Mouse (Mus musculus) embryonic fibroblast, embryonic 13.5 days (primary cell): ENCODE measurements around the gene Abca4. TPM values are rescaled to one million over a fixed set of nuclear protein-coding genes. Genes with fewer than 3 reads are reported as not detected.
"Not testable (repeated sequence)": the region's sequence is repeated elsewhere in the genome, so short reads cannot be mapped to it uniquely, and the experiment has no call there.

Experiments
- H3K27ac ChIP-seq: 2 replicates; pipeline ENCODE4 v1.5.1; 2012; ENCODE audit warnings: low read length, control low read depth, inconsistent platforms; ENCODE audit not compliant: insufficient read depth
- H3K4me1 ChIP-seq: 2 replicates; pipeline ENCODE4 v1.6.1; 2011; ENCODE audit warnings: low read length; ENCODE audit not compliant: control insufficient read depth, insufficient read depth
- H3K4me3 ChIP-seq: 2 replicates; pipeline ENCODE4 v1.5.1; 2011; ENCODE audit warnings: mild to moderate bottlenecking, control low read depth, low read length; ENCODE audit not compliant: insufficient read depth
- CTCF ChIP-seq: IDR thresholded peaks from 2 replicates; pipeline ENCODE4 v1.5.1; 2011; ENCODE audit warnings: mild to moderate bottlenecking, control low read depth, low read length, moderate library complexity, borderline replicate concordance; ENCODE audit not compliant: insufficient read depth
- POLR2A ChIP-seq: IDR thresholded peaks from 2 replicates; pipeline ENCODE4 v1.6.1; 2011; ENCODE audit warnings: low read depth, mild to moderate bottlenecking, control low read depth, low read length, moderate library complexity
- polyA plus RNA-seq: library from polyadenylated mRNA; stranded (reverse); fragments of >200 nt; gene quantifications from 2 replicates; pipeline ENCODE4 v1.2.4, GENCODE M21; 2011; ENCODE audit warnings: low read depth; ENCODE audit not compliant: missing spikeins, insufficient read length

The Abca4 gene
- polyA plus RNA-seq, 1 experiment = 0.68 TPM

- Histone ChIP-seq H3K27ac (no peak overlapping the region), H3K4me1 (no peaks in the 10 kb centered on the region), H3K4me3 (no peak overlapping the region)
- TF ChIP-seq CTCF (no peak), POLR2A (no peak)
Measured at GRCm38 (mm10) chr3:122210846-122211245, 166.6 kb downstream of the Abca4 start.

GRCm38 (mm10) chr3:122211446-122212125 lies 167.3 kb downstream of the Abca4 start:
- H3K27ac ChIP-seq = no peak overlapping the region
- no peaks in the 10 kb centered on the region for H3K4me1 ChIP-seq
- TF ChIP-seq POLR2A (no peak), CTCF (no peak)
- no peak overlapping the region for H3K4me3 ChIP-seq

DNA sequence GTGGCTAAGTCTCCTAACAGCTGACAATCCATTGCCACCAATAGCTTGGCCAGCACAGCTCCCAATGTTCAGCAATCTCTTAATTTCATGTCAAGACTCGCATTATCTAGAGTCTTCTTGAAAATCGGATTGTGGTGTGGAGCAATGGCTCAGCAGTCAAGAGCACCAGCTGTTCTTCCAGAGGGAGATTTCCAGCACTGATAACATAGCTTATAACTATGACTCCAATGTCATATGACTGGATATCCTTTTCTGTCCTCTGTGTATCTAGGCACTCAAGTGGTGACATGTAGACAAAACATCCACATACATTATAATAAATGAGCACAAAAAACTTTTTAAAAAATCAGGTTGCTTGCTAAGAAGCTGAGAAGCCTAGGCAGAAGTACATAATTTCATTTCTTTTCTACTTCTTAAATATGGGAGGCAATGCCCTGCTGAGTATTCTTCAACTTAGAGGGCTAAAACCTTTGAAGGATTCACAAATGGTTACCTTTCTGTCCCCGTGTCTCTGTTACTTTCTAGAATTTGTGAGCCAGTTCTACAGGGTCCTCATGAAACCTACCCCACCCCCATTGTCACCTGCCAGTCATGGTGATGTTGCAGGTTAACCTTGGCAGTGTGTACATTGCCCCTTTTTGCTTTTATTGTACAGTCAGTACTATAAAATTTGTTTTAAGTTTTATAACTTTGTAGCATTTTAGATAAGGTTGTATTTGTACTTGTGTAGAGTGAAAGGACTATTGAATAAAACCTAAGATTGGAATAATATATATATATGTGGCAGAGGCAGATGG lies 177.2 kb downstream of the Abca4 start:
- Histone ChIP-seq H3K4me3 (no peak overlapping the region), H3K27ac (no peak overlapping the region), H3K4me1 (no peaks in the 10 kb centered on the region)
- TF ChIP-seq POLR2A (no peak), CTCF (no peak)

DNA sequence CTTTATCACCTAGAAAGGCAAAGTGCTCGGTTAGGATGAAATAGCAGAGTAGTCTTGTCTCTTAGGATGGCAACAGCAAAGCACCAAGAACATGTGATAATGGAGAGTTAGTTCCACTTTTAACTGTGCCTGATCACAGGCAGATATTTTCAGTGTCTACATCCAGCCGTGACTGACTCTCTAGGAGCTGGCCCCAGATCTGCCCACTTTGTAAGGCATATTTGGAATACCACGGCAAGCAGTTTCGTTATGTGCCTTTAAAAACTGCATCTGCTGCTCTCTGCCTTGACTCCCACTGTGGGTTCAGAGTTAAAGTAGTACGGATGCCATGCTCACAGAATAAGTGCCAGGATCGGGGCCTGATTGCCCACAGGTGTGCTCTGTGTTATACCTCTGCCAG lies 182.7 kb downstream of the Abca4 start:
- H3K4me3 ChIP-seq, H3K27ac ChIP-seq, H3K4me1 ChIP-seq: not testable (repeated sequence)

Other genes starting within 250 kb of the Abca4 start
- gene Abcd3, start 229.1 kb upstream of the Abca4 start, polyA plus RNA-seq = 43.0 and 48.5 TPM in 2 replicates
- 144 and 147 TPM in 2 replicates for gene Arhgap29, start 91.9 kb upstream of the Abca4 start, polyA plus RNA-seq
- 56.5 and 58.3 TPM in 2 replicates for gene Gclm, start 201.1 kb downstream of the Abca4 start, polyA plus RNA-seq
- gene Dnttip2, start 229.9 kb downstream of the Abca4 start, polyA plus RNA-seq = 79.8 and 82.5 TPM in 2 replicates
- 4.2 and 5.1 TPM in 2 replicates for gene Bcar3, start 249.7 kb downstream of the Abca4 start, polyA plus RNA-seq